8 mouse cellular contexts compared by ENCODE assay signal in genomic region chr11:6065551-6066121, GRCm38 (mm10). TPM values are rescaled to one million over a fixed set of nuclear protein-coding genes. Genes with fewer than 3 reads are reported as not detected.
DNase-seq lines count a peak whose midpoint lies in the region; ATAC-seq and TF ChIP-seq lines count a peak whose summit lies in the region.

No protein-coding gene starts in this region.

- peak overlapping the region; percentile 55 for H3K9ac ChIP-seq in forebrain, embryonic 12.5 days
- peak overlapping the region; percentile 75 for H3K9ac ChIP-seq in midbrain, embryonic 13.5 days (replicated peaks)

- intact Hi-C loops in gastrocnemius, adult 2 months (cut with DNase I): loop anchor here (5.0 kb wide), 1 partner anchor 57 kb away; no protein-coding TSS in a partner anchor
- intact Hi-C loops in gastrocnemius, postnatal 36 days (cut with DNase I): loop anchor here (5.0 kb wide), 1 partner anchor 57 kb away; no protein-coding TSS in a partner anchor

- peaks cover 89% of the 10 kb centered on the region for H3K27me3 ChIP-seq in forebrain, embryonic 12.5 days
- peaks cover 75% of the 10 kb centered on the region for H3K27me3 ChIP-seq in midbrain, embryonic 13.5 days

- peaks cover 27% of the 10 kb centered on the region for H3K4me1 ChIP-seq in forebrain, embryonic 12.5 days
- peaks cover 40% of the 10 kb centered on the region for H3K4me1 ChIP-seq in midbrain, embryonic 13.5 days (replicated peaks)

- H3K36me3 ChIP-seq in forebrain, embryonic 12.5 days (replicated peaks): no peaks in the 10 kb centered on the region
- H3K36me3 ChIP-seq in midbrain, embryonic 13.5 days: no peaks in the 10 kb centered on the region

- whole genome bisulfite sequencing in forebrain, embryonic 12.5 days: under 1% methylated on average over 53 of the region's 95 CpGs
- WGBS in midbrain, embryonic 13.5 days: under 1% methylated on average over 87 of the region's 95 CpGs

- peak; percentile 73 for DNase-seq in gastrocnemius, adult 2 months
- no peak for DNase-seq in gastrocnemius, postnatal 36 days
- DNase-seq in R1 (ENCODE audit: low read depth, low spot score): peak; percentile 58
- DNase-seq in layer of hippocampus, adult 2 months (ENCODE audit: low spot score in 2 of 2): peak in 1 of 2 experiments; percentile 75
- DNase-seq in thymus, adult 18-20 months: no peak
- DNase-seq in spleen, adult 18-20 months: no peak

- peak; percentile 74 for ATAC-seq in forebrain, embryonic 12.5 days (ENCODE audit: low FRiP score)
- ATAC-seq in midbrain, embryonic 13.5 days: peak; percentile 85

- peak overlapping the region; percentile 85 for H3K4me3 ChIP-seq in gastrocnemius, adult 2 months
- peak overlapping the region; percentile 51 for H3K4me3 ChIP-seq in forebrain, embryonic 12.5 days (replicated peaks)
- H3K4me3 ChIP-seq in layer of hippocampus, adult 2 months: peak overlapping the region; percentile 76
- H3K4me3 ChIP-seq in midbrain, embryonic 13.5 days (replicated peaks): peak overlapping the region; percentile 51

- peak overlapping the region; percentile 88 for H3K27ac ChIP-seq in gastrocnemius, adult 2 months
- no peak overlapping the region for H3K27ac ChIP-seq in forebrain, embryonic 12.5 days
- peak overlapping the region; percentile 99 for H3K27ac ChIP-seq in layer of hippocampus, adult 2 months
- peak overlapping the region; percentile 70 for H3K27ac ChIP-seq in midbrain, embryonic 13.5 days

- TF ChIP-seq CTCF in gastrocnemius, adult 2 months (IDR thresholded peaks at IDR 0.05): no peak
- no peak for TF ChIP-seq CTCF in layer of hippocampus, adult 2 months (conservative IDR thresholded peaks at IDR 0.05)

- H3K9me3 ChIP-seq in forebrain, embryonic 12.5 days: no peaks in the 10 kb centered on the region
- no peaks in the 10 kb centered on the region for H3K9me3 ChIP-seq in midbrain, embryonic 13.5 days

- H3K4me2 ChIP-seq in forebrain, embryonic 12.5 days: peak overlapping the region; percentile 69
- H3K4me2 ChIP-seq in midbrain, embryonic 13.5 days (replicated peaks): peak overlapping the region; percentile 62

RNA-seq across cellular contexts. Expression of gene Camk2b, which starts 0.5 kb away (rescaled TPM):
- total RNA-seq in gastrocnemius, adult 2 months (2021): 100 to 1,000 TPM; 108 to 128 TPM
- total RNA-seq in gastrocnemius, postnatal 36 days (2021): 100 to 1,000 TPM in 1 of 2 experiments, 10 to 100 TPM in 1; 95.5 to 115 TPM
- 11.0 and 11.7 TPM in 2 replicates for polyA plus RNA-seq in forebrain, embryonic 12.5 days (2016; fragmentation: Nextera tagmentation; extraction: Ambion mirVana)
- 1,000 to 10,000 TPM; 1,149 to 1,215 TPM for total RNA-seq in layer of hippocampus, adult 2 months (2021)
- polyA plus RNA-seq in midbrain, embryonic 13.5 days (2015; fragmentation: Nextera tagmentation; extraction: Ambion mirVana): 45.6 and 47.0 TPM in 2 replicates

Comparison
In these comparisons a context has a peak if more than half of its experiments do, and no peak if none do; other contexts are left out.
1. DNase-seq: peak in gastrocnemius, adult 2 months (single experiment) and R1 (single experiment); none in gastrocnemius, postnatal 36 days (0 of 2), thymus, adult 18-20 months (0 of 2) and spleen, adult 18-20 months (0 of 2).
2. RNA of gene Camk2b, which starts 0.5 kb away (total RNA-seq): 1,149 to 1,215 TPM in layer of hippocampus, adult 2 months; 108 to 128 TPM in gastrocnemius, adult 2 months and 95.5 to 115 TPM in gastrocnemius, postnatal 36 days; every median in the first group is over 4 times any median in the second.
3. Peak in every context shown above with its lines, with median percentiles within 50 percentile points of each other: H3K4me3 ChIP-seq.